Mouse (Mus musculus): ENCODE results near the gene Ddrgk1.
"Not testable (repeated sequence)": the region's sequence is repeated elsewhere in the genome, so short reads cannot be mapped to it uniquely, and the experiment has no call there.

Ddrgk1 gene

DNA sequence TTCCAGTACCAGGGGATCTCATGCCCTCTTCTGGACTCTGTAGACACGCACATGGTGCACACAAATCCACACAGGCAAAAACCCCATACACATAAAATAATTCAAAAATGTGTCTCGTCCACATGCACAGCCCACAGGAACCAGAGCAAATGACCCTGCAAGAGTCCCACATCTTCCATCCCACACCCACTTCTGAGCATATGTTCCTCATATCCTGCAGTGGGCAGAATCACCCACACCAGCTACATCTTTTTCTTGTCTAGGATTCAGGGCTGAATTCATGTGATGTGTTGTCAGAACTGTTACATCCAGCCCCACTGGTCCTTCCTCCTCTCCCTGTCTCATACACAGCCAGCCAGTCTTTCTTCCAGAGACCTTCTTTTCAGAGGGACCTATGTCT lies 11.2 kb downstream of the Ddrgk1 start:
- DNase-seq (ENCODE audit: low spot score in 2 of 2) = no peak

DNA sequence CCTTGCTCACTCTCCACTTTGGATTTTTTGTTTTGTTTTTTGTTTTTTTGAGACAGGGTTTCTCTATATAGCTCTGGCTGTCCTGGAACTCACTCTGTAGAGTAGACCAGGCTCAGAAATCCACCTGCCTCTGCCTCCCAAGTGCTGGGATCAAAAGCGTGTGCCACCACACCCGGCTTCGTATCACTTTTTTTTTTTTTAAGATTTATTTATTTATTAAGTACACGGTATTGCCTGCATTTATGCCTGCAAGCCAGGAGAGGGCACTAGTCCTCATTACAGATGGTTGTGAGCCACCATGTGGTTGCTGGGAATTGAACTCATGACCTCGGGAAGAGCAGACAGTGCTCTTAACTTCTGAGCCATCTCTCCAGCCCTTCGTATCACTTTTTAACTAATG lies 15.4 kb downstream of the Ddrgk1 start:
- not testable (repeated sequence) for DNase-seq (ENCODE audit: low spot score in 2 of 2)

DNA sequence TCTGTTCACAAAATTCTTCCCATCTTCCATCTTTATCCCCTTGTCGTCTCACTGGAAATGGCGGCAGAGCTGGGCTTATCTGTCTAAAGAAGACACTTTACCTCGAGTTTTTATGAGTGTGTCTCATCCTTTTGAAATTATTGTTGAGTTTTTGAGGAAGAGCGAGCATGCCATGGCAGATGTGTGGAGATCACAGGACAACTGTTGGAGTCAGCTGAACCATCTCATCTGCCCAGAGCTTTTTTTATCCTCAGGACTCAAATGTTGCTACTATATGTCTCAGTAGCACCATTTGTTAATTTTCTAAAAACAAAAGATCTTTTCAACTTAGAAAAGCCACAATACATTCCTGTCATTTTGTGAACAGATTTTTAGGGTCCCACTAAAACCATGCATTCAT lies 19.3 kb downstream of the Ddrgk1 start:
- no peak for DNase-seq (ENCODE audit: low spot score in 2 of 2)

DNA sequence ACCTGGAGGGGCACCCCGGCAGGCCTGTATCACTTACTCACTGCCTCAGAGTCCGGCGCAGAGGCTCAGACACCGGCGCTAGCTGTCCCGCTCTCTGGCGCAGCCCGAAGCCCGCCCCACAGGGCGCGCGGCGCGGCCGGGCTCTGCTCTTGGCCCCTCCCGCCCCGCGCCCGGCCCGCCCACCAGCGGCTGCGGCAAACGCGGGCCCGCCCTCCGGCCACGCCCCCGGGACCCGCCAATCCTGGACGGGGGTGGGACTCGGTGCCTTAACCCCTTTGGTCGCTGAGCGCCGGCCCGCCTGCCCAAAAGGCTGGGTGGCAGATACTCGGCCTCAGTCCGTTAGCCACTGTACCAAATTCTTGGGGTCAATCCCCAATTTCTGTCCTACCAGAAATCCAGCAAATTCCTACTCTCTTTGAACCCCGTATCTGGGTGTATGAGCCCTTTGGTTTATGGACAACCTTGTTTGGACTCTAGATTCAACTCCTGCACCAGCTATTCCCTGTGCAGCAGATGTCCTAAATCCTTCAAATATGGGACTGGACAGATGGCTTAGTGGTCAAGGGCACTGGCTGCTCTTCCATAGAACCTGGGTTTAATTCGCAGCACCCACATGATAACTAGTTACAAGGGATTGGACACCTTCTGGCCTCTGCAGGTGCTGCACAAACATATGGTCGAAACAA lies 21.6 kb downstream of the Ddrgk1 start, which contains the start of gene Lzts3:
Gene Lzts3 (minus strand): TSS at position 120 of the 686 bp plus-strand sequence.
- DNase-seq (ENCODE audit: low spot score in 2 of 2) = peak; percentile 94 to 97

DNA sequence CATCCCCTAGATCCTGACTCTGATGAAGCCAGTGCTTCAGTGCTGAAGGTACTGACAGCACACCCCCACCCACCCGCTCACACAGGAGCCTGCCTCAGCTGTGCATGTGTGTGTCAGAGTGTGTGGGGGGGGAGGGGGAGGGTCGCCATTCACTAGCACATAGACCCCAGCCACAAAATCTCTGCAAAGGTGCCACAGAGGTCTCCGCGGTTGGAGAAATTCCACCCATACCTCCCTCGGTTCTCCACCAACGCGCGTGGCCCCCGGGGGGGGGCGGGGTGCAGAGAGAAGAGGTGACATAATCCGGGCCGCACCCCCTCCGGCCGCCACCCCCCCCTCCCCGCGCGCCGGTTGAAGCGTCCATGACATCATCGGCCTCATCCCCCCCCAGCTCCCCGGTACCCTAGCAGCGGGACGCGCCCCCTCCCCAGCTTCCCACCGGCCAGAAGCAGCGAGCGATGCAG lies 22.2 kb downstream of the Ddrgk1 start:
- no peak for DNase-seq (ENCODE audit: low spot score in 2 of 2)

DNA sequence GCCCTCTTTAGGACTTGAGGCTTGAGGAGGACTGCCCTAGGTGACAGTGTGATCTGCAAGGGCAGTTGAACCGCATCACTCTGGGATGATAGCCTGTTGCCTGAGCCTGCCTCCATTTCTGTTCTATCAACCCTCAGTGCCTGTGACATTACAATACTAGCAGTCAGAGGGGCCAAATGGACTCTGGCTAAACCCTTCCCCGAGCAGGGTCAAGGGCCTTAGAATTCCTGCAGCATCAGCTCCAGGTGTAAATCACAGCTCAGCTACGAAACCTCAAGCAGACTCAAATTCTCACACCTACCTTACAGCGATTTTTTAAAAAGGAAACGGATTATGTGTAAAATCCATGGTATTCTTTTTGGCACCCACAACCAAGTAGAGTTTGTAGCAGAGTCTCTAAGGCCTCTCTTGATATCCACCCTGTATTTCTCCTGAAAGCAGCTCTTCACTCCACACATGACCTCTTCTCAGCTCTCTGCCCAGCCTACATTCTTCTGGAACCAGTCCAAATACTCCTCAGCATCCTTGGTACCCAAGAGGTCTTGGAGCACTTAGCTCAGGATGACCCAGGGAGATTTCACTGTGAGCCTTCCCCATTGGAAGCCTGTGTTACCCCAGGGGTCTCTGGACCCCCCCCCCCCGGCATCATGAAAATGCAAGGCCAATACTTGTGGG lies 23.0 kb downstream of the Ddrgk1 start:
- DNase-seq (ENCODE audit: low spot score in 2 of 2) = no peak

DNA sequence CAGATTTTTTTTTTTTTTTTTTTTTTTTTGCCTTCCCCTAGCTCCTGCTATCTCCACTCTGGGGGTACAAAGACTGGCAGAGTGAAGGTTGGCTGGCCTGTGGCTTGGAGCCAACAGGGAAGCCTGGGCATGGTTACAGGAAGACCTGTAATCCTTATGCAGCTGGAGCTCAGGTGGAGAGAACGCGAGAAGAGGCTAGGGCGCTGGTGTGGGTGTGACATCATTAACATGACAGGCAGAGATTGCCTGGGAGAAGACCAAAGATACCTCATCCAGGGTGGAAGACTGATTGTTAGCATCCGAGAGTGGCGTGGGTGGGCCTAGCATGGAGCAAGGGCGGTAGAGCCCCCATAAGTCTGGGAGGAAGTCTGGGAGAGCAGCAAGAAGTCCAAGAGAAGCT lies 25.2 kb downstream of the Ddrgk1 start:
- no peak for DNase-seq (ENCODE audit: low spot score in 2 of 2)

DNA sequence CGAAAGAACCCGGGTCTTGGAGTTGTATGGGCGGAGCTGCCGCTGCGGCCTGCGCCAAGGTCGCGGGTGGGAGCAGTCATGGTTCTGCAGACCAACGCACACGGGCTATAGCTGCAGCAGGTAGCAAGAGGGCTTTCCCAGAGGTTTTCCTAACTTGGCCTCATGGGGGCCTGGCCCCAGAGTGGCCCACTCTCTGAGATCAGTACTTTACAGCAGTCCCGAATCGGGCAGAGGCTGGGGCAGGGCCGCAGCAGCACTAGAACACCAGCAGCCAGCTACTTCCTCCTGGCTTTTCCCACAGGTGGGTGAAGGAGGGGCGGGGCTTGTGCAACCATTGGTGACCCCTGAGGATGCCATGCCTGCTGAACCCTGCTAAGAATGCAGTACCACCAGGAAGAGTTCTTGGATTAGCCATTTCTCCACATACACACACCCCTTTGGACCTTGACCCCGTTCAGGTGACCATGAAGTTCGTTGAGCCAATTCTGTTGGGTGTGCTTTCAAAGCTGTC lies 26.3 kb downstream of the Ddrgk1 start:
- no peak for DNase-seq (ENCODE audit: low spot score in 2 of 2)

DNA sequence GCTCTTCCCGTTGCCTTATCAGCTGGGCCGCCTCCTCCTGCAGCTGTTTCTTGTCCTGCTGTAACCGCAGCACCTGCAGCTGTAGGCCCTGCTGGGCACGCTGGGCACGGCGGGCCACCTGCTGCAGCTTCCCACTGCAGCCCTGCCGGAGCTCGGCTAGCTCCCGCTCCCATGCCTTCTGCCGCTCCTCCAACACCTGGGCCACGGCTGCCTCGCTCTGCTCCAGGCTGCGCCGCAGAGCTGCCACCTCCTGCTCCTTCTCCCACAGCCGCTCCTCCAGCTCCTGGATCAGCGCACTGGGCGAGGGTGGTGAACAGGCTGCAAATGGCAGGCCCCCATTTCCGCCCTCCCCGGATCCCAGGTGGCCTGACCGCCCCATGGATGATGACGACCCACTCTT lies 28.6 kb downstream of the Ddrgk1 start:
- DNase-seq (ENCODE audit: low spot score in 2 of 2) = peak; percentile 47 to 72

DNA sequence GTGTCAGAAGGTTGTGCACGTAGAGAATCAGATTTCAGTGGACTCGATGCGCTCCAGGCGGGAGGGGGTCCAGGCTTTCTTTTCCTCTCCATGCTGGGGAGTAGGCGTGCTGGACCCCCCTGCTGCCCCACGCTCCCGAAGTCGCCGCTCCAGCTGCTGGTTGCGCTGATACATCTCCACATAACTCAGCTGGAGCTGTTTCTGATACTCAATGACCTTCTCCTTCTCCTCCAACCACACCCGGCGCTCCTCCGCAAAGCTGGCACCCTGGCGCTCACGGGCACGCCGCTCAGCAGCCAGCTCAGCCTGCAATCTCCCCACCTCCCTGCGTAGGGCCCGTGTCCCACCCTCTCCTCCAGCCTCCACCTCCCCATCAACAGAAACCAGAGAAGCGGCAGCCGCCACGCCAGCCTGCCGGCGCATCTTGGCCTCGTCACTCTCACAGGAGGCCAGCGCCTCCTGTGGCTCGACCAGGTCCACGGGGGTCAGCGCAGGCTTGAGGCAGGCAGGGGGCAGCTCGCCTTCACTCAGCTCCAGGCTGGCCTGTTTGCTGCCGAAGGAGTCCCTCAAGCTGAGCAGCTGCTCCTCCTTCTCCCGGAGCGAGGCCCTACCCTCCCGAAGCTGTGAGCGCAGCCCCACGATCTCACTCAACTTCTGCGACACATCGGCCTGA lies 29.6 kb downstream of the Ddrgk1 start:
- DNase-seq (ENCODE audit: low spot score in 2 of 2) = peak in 1 of 2 experiments; percentile 71

DNA sequence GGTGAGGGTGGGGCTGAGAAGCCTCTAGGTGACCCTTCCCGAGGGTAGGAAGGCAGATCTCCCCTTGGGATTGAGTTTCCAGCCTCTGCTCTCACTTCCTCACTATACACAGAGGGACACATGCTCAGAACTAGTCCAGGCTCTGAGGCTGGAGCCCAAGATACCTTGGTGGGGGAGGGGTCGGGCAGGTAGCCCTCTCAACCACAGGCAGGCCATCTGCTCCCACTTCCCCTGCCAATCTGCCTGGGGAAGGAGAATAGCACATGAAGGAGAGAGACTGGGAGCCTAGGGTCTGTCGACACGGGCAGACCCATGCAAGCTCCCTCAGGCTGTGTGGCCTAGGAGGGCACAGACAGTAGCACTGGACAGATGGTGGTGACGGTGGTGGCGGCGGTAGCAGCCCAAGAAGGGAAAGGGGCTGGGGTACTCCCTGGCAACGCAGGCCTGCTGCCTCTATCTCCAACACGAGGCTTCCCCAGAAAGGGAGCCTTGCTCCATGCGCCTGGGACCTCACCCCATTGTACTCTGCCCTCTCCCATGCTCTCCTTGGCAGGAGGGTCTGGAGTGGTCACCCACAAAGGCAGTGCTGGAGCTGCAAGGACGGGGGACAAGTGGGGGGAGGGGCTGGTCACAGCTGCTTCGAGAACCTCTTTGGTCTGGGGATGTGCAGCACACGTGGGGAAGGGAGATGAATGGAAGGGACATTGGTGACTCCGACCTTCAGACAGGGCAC lies 30.3 kb downstream of the Ddrgk1 start:
- no peak for DNase-seq (ENCODE audit: low spot score in 2 of 2)

DNA sequence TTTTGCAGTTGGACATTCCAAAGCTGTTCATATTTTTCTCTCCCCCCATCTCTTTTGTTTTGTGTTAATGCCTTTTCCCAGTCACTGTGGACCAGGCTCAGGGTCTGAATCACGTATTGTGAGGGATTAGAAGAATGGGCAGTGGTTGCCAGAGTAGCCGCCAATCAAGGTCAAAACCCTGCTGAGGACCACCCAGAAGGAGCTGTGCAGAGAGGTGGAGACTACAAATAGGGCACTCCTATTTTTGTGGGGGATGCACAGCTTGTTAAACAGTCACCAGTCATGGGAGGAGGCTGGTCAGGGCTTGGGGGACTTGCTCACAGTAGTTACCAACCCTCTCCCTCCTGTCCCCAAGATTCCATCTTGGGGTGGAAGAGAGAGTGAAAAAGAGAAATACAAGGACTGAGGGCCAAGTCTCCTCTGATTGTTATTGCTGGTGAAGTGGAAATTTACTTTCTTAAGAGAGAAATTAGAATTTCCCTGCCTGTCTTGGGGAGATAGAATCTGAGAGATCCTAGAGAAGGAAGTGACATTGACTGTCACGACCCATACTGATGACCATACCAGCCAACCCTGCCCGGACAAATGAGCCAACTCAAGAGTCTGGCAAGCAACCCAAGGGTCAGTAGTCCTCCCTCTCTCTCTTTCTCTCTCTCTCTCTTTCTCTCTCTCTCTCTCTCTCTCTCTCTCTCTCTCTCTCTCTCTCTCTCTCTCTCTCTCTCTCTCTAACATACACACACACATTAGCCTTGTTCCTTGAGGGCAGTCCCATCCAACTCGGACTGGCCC lies 31.4 kb downstream of the Ddrgk1 start:
- no peak for DNase-seq (ENCODE audit: low spot score in 2 of 2)

DNA sequence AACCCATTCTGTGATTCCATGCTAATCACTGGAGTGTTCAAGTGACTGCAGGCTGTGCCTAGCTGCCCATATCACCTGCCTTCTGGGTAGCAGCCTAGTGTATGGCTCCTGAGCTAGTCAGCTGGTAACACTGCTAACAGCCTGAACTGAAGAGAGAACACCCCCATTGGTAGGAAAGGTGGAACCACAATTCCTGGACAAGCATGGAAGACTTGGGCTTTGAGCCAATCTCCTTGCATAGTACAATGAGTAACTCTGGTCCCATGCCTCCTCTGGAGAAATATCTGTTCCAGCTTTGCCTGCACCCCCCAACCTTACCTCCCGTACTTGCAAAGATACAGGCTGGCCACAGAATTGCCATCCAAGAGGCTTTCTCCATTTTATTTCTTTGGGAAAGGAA lies 32.0 kb downstream of the Ddrgk1 start:
- DNase-seq (ENCODE audit: low spot score in 2 of 2) = no peak

DNA sequence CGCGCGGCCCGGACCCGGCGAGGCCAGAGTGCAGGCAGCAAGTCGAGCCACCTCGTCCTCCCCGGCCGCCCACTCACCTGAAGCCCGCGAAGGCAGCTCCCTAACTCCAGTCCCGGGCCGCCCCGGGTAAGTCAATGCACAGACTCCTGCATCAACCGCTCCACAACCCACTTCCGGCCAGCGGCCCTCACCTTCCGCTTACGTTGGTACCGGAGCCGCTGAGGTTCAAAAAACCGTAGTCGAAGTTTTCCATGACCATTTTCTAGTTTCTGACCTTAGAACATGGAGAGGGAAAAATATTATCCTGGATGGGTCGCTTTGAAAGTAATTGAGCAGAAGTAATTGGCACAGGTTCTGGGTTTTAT lies 34.6 kb downstream of the Ddrgk1 start, which contains the start of the genes Fastkd5 and Ubox5:
Gene Fastkd5 (minus strand): TSS at position 189 of the 365 bp plus-strand sequence.
Gene Ubox5 (minus strand): TSS at position 200 of the 365 bp plus-strand sequence.
- DNase-seq (ENCODE audit: low spot score in 2 of 2) = peak; percentile 87 to 96

DNA sequence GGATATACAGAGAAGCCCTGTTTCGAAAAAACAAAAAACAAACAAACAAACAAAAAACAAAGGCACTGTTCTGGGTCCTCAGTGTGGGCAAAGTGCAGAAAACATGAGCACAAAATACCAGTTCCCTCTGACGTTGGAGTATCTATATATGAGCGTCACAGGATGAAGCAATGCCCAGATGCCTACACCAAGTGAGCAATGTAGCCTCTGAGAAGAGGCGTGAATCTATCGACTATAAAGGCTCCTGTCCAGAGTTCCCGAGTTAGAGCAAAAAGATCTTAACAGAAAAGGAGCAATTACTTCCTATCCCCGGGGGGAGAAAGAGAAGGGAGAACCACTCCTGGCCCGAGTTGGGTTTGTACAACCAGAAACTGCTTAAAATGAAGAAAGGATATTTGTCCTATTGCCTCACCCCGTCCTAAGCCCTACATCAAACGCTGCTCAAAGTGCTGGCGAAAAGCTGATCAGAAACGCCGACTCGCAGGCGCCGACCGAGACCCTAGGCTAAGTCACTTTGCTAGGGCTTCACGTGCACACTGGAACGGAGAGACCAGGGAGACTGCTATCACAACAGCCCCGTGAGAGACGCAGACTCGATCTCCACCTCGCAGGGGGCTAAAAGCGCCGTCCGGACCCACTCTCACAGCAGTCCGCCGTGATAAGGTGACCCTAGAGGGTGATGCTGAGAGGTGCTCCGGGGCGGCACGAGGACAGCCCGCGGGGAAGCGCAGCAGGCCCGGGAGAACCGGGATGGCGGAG lies 35.2 kb downstream of the Ddrgk1 start:
- DNase-seq (ENCODE audit: low spot score in 2 of 2) = no peak

DNA sequence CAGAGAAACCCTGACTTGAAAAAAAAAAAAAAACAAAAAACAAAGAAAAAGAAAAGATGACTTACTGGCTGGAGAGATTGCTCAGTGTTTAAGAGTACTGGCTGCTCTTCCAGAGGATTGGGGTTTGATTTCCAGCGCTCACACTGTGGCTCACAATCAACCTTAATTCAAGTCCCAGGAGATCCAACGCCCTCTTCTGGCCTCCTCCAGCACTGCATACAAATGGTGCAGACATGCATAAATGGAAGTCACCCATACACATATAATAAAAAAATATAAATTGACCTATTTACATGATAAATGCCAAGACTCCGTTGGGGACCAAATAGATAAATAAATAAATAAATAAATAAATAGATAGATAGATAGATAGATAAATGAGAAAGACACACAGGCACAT lies 36.0 kb downstream of the Ddrgk1 start:
- peak in 1 of 2 experiments; percentile 67 for DNase-seq (ENCODE audit: low spot score in 2 of 2)

DNA sequence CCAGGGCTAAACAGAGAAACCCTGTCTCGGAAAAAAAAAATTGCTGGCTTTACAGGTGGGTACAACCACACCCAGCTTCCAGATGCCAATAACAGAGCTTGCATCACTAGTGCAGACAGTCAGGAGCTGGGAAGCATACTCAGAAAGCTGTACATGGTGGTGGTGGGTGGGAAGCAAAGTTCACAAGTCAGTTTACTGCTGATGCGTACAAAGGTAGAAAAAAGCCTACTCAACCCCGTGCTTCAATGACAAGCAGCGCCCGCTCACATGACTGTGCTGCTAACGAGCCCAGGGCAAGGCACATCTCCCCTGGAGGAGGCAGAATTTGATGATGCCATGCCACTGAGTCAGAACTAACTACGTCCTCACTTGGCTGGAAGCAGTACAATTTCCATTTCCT lies 45.5 kb downstream of the Ddrgk1 start:
- DNase-seq (ENCODE audit: low spot score in 2 of 2) = no peak

DNA sequence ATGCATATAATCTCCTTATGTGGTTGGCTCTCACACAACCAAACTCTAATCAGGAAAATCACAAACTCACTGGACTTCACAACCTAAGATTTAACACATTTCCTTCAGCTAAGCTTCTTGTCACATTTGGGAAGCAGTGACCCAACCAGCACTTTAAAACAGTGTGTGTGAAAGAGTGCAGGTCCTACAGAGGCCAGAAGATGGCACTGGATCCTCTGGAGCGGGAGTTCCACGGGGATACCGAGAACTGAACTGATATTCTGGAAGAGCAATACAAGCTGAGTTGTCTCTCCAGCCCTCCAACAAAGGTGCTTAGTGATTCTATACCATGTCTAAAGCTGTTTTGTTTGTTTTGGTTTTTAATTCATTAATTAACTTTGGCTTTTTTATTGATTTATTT lies 51.4 kb downstream of the Ddrgk1 start:
- no peak for DNase-seq (ENCODE audit: low spot score in 2 of 2)
